Mouse (Mus musculus): ENCODE results near the gene Senp2.

The Senp2 gene

DNA sequence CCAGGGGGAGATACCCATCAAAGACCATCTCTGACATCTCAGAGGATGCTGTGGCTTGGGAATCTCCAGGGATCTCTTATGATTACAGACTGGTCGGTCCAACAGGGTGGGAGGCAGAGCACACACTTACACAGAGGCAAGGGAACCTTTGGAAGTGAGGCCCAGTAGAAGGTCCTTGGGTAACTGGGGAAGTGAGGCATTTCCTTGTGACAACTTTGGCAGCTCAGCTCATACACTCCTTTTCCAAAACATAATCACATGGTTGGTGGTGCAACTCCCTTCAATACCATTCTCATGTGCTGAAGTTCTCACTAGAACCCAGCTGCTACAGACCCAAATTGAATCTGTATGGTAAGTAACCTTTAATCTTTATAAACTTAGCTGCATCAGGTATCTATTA lies 86.5 kb downstream of the Senp2 start:
- no peak for DNase-seq (ENCODE audit: low read depth, low spot score)

DNA sequence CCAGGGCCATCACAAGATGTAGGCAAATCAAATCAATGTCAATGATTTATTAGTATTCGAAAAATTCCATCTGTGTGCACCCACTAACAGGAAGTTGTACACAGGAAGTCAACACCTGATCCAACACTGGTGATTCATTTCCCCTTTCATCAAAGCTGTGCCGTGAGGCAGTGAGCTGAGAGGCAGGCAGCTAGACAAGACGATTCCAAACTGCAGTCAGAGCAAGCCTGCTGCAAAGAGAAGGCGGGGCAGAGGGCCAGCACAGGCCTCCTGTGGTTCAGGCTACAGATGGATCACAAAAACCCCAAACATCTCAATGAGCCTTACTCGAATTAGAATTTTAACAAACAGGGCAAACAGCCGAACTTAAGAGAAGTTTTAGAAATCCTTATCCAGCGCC lies 88.4 kb downstream of the Senp2 start:
- DNase-seq (ENCODE audit: low read depth, low spot score): no peak
